Mouse (Mus musculus) layer of hippocampus, postnatal 25 days (tissue): ENCODE data around the gene Col23a1. TPM values are rescaled to one million over a fixed set of nuclear protein-coding genes. Genes with fewer than 3 reads are reported as not detected.

Experiments
- DNase-seq, 2 experiments: peaks; one replicate each; pipeline ENCODE4 v3.0.0; 2022; ENCODE audit warnings: mixed read lengths in 2 of 2, low spot score in 1 of 2; ENCODE audit errors: extremely low spot score in 1 of 2
- total RNA-seq, 2 experiments: library from RNA; stranded (reverse); gene quantifications; 2 replicates each; pipeline ENCODE4 v1.2.3; 2021

Gene Col23a1
- total RNA-seq, 2 experiments from 2014 or later: 5.0 to 5.4 TPM

- DNase-seq: no peak
Observed at GRCm38 (mm10) chr11:51584057-51584430, 294.3 kb downstream of the Col23a1 start.

- DNase-seq: peak; percentile 87 to 89
Observed at GRCm38 (mm10) chr11:51584431-51585248, 294.9 kb downstream of the Col23a1 start, which contains the start of gene Phykpl. Gene Phykpl, plus strand, starts transcription at chr11:51584757.

- no peak for DNase-seq
Observed at GRCm38 (mm10) chr11:51585608-51586252, 296.0 kb downstream of the Col23a1 start.

GRCm38 (mm10) chr11:51586411-51586810 lies 296.7 kb downstream of the Col23a1 start:
- DNase-seq: no peak

GRCm38 (mm10) chr11:51587059-51587458 lies 297.3 kb downstream of the Col23a1 start:
- no peak for DNase-seq

- no peak for DNase-seq
Observed at GRCm38 (mm10) chr11:51588833-51589232, 299.1 kb downstream of the Col23a1 start.

GRCm38 (mm10) chr11:51590002-51590401 lies 300.3 kb downstream of the Col23a1 start:
- DNase-seq: no peak

- no peak for DNase-seq
Observed at GRCm38 (mm10) chr11:51591168-51591567, 301.4 kb downstream of the Col23a1 start.

GRCm38 (mm10) chr11:51591915-51592314 lies 302.2 kb downstream of the Col23a1 start:
- DNase-seq: no peak

GRCm38 (mm10) chr11:51593368-51593767 lies 303.6 kb downstream of the Col23a1 start:
- no peak for DNase-seq

GRCm38 (mm10) chr11:51593849-51594248 lies 304.1 kb downstream of the Col23a1 start:
- no peak for DNase-seq

- DNase-seq: no peak
Observed at GRCm38 (mm10) chr11:51594715-51595350, 305.1 kb downstream of the Col23a1 start.

- DNase-seq: no peak
Observed at GRCm38 (mm10) chr11:51595459-51596083, 305.9 kb downstream of the Col23a1 start.

GRCm38 (mm10) chr11:51597553-51597952 lies 307.8 kb downstream of the Col23a1 start:
- DNase-seq: no peak

- no peak for DNase-seq
Observed at GRCm38 (mm10) chr11:51602253-51602652, 312.5 kb downstream of the Col23a1 start.

- peak; percentile 66 to 67 for DNase-seq
Observed at GRCm38 (mm10) chr11:51605602-51606446, 316.1 kb downstream of the Col23a1 start.

- peak; percentile 95 to 97 for DNase-seq
Observed at GRCm38 (mm10) chr11:51606447-51607095, 316.9 kb downstream of the Col23a1 start, which contains the start of gene Hnrnpab. Gene Hnrnpab, minus strand, starts transcription at chr11:51606847.

GRCm38 (mm10) chr11:51607096-51607738 lies 317.5 kb downstream of the Col23a1 start:
- DNase-seq: no peak
